Mouse (Mus musculus) midbrain, embryonic 16.5 days (tissue): ENCODE measurements around the gene St6galnac6. TPM values are rescaled to one million over a fixed set of nuclear protein-coding genes. Genes with fewer than 3 reads are reported as not detected.

ENCODE experiments used
- ATAC-seq: fragments of 200-750 bp; cut with Nextera tagmentation; 2 replicates; pipeline ENCODE4 v1.8.0; 2017; ENCODE audit warnings: moderate TSS enrichment
- H3K27ac ChIP-seq: fragments of 300-500 bp; sonication (generic); 2 replicates; pipeline ENCODE4 v1.5.1; 2014; ENCODE audit warnings: mild to moderate bottlenecking, low read length, mixed read lengths
- H3K27me3 ChIP-seq: fragments of 300-500 bp; sonication (generic); 2 replicates; pipeline ENCODE4 v1.6.1; 2014; ENCODE audit warnings: low read depth, low read length, mixed read lengths; ENCODE audit not compliant: control insufficient read depth, insufficient read depth
- H3K36me3 ChIP-seq: fragments of 300-500 bp; sonication (generic); 2 replicates; pipeline ENCODE4 v1.6.1; 2014; ENCODE audit warnings: mild to moderate bottlenecking, low read length, moderate library complexity, mixed read lengths; ENCODE audit not compliant: control insufficient read depth, insufficient read depth
- H3K4me1 ChIP-seq: fragments of 300-500 bp; sonication (generic); 2 replicates; pipeline ENCODE4 v1.6.1; 2014; ENCODE audit warnings: mild to moderate bottlenecking, low read length, mixed read lengths; ENCODE audit not compliant: control insufficient read depth, insufficient read depth
- H3K4me2 ChIP-seq: fragments of 300-500 bp; sonication (generic); 2 replicates; pipeline ENCODE4 v1.6.1; 2014; ENCODE audit warnings: mild to moderate bottlenecking, low read length, mixed read lengths
- H3K4me3 ChIP-seq: fragments of 300-500 bp; sonication (generic); 2 replicates; pipeline ENCODE4 v1.5.1; 2014; ENCODE audit warnings: low read depth, mild to moderate bottlenecking, low read length, moderate library complexity, mixed read lengths
- H3K9ac ChIP-seq: fragments of 300-500 bp; sonication (generic); 2 replicates; pipeline ENCODE4 v1.6.1; 2014; ENCODE audit warnings: low read depth, low read length, mixed read lengths
- H3K9me3 ChIP-seq: fragments of 300-500 bp; sonication (generic); replicated peaks from 2 replicates; pipeline ENCODE4 v1.6.1; 2014; ENCODE audit warnings: mild to moderate bottlenecking, low read length, mixed read lengths; ENCODE audit not compliant: control insufficient read depth, poor library complexity, severe bottlenecking
- WGBS: fragments of 180-500 bp; shearing (Covaris S2); extraction: QIAGEN DNeasy Blood & Tissue Kit; methylation state at CpG from one replicate; pipeline ENCODE4 v1.1.7; 2014; 5-methylcytosine and 5-hydroxymethylcytosine counted together
- polyA plus RNA-seq: library from polyadenylated mRNA; unstranded; fragments of >200 nt; fragmentation: Nextera tagmentation; extraction: Ambion mirVana; gene quantifications from 2 replicates; pipeline ENCODE4 v1.2.1, GENCODE M21; 2015

Gene St6galnac6
- polyA plus RNA-seq, 1 experiment from 2014 or later = 36.4 TPM

GRCm38 (mm10) chr2:32581450-32582095 is 17.9 kb upstream of the St6galnac6 start:
- ATAC-seq = peak; percentile 65
- Histone ChIP-seq H3K9ac (no peak overlapping the region), H3K4me1 (peaks cover 5% of the 10 kb centered on the region), H3K27me3 (peaks cover 9% of the 10 kb centered on the region), H3K4me3 (peak overlapping the region; percentile 31; the same call in 1 of the 2 replicates), H3K9me3 (no peaks in the 10 kb centered on the region), H3K36me3 (no peaks in the 10 kb centered on the region), H3K27ac (no peak overlapping the region), H3K4me2 (peak overlapping the region; percentile 39)
- WGBS = 29% methylated on average over 19 of the region's 19 CpGs

- H3K9me3 ChIP-seq = no peaks in the 10 kb centered on the region
- H3K36me3 ChIP-seq = no peaks in the 10 kb centered on the region
- peak overlapping the region; percentile 51 for H3K27ac ChIP-seq
- peaks cover 12% of the 10 kb centered on the region for H3K4me1 ChIP-seq
- peaks cover 6% of the 10 kb centered on the region for H3K27me3 ChIP-seq
- peak overlapping the region; percentile 30 for H3K4me3 ChIP-seq
- ATAC-seq = peak; percentile 67
- 12% methylated on average over 37 of the region's 37 CpGs for WGBS
- H3K4me2 ChIP-seq = peak overlapping the region; percentile 62
- peak overlapping the region; percentile 61 for H3K9ac ChIP-seq
Measured at GRCm38 (mm10) chr2:32582830-32583799, 16.4 kb upstream of the St6galnac6 start.

- no peak overlapping the region for H3K27ac ChIP-seq
- peaks cover 16% of the 10 kb centered on the region for H3K4me1 ChIP-seq
- no peaks in the 10 kb centered on the region for H3K36me3 ChIP-seq
- no peak for ATAC-seq
- H3K4me3 ChIP-seq = no peak overlapping the region
- no peak overlapping the region for H3K4me2 ChIP-seq
- no peak overlapping the region for H3K9ac ChIP-seq
- H3K9me3 ChIP-seq = no peaks in the 10 kb centered on the region
- H3K27me3 ChIP-seq = no peaks in the 10 kb centered on the region
- WGBS = 89% methylated on average over 7 of the region's 7 CpGs
Measured at GRCm38 (mm10) chr2:32585149-32585714, 14.3 kb upstream of the St6galnac6 start.

GRCm38 (mm10) chr2:32586871-32587351 is 12.6 kb upstream of the St6galnac6 start, which contains the start of gene St6galnac4:
Gene St6galnac4 (plus strand): TSS chr2:32587095.
- H3K9ac ChIP-seq = peak within 1 kb of the TSS; percentile 86
- H3K4me2 ChIP-seq = peak within 1 kb of the TSS; percentile 66
- H3K27me3 ChIP-seq = no peaks in the 10 kb centered on the region
- peak within 1 kb of the TSS; percentile 63 for H3K4me3 ChIP-seq
- H3K27ac ChIP-seq = peak within 1 kb of the TSS; percentile 60; the same call in 1 of the 2 replicates
- ATAC-seq = peak; percentile 75
- H3K4me1 ChIP-seq = peaks cover 16% of the 10 kb centered on the region
- H3K9me3 ChIP-seq = no peaks in the 10 kb centered on the region
- under 1% methylated on average over 38 of the region's 38 CpGs for WGBS
- H3K36me3 ChIP-seq = no peaks in the 10 kb centered on the region

DNA sequence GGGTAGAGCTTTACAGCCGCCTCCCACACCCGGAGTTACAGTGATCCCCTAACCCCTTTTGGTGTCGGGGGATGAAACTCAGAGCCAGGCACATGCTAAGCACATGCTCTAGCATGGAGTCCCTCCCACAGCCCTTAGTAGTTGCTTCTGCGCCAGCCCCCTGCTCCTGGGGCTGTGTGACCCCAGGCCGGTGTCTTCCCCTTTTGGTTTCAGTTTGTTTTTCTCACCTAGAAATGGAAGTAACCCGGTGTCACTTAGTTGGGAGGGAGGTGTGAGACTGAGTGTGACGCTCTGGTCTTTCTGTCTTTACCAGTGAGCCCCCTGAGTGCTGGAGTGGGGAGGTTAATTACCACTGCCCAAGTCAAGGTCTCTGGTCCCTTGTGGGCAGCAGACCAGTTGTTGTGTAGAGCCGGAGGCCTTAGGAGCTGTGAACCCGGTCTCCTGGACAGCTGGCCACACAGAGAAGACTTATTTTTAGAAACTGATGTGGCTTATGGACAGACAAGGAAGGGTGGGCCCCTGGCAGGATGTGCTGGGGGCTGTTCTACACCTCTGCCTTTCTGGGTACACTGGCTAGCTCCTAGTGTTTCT is 11.7 kb upstream of the St6galnac6 start:
- no peaks in the 10 kb centered on the region for H3K36me3 ChIP-seq
- WGBS = 50% methylated on average over 9 of the region's 9 CpGs
- peak overlapping the region; percentile 66 for H3K4me2 ChIP-seq
- H3K4me3 ChIP-seq = peak overlapping the region; percentile 63
- no peaks in the 10 kb centered on the region for H3K27me3 ChIP-seq
- H3K9ac ChIP-seq = peak overlapping the region; percentile 86; the same call in 1 of the 2 replicates
- no peaks in the 10 kb centered on the region for H3K9me3 ChIP-seq
- H3K27ac ChIP-seq = no peak overlapping the region
- H3K4me1 ChIP-seq = peaks cover 15% of the 10 kb centered on the region
- ATAC-seq = no peak

DNA sequence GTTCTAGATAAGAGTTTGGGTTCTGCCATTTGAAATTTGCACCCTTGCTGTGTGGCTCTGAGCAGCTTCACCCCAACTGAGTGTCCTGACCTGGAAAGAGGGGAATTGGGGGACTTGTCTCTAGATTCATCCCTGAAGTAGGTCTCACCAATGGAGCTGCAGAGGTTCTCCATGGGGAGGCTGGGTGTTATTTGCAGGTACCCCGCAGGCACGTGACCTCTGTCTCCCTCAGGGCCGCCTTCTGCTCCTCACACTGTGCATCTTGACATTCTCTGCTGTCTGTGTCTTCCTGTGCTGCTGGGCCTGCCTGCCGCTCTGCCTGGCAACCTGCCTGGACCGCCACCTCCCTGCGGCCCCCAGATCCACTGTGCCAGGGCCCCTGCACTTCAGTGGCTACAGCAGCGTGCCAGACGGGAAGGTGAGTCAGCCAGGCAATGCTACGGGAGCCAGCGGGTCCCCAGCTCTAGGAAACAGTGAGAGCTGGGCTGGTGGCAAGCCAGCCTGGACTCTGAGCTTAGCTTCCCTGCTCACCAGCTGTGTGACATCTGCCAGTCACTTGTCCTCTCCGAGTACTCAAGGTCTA is 10.2 kb upstream of the St6galnac6 start:
- WGBS = 71% methylated on average over 11 of the region's 11 CpGs
- Histone ChIP-seq H3K27me3 (no peaks in the 10 kb centered on the region), H3K4me2 (no peak overlapping the region), H3K9ac (no peak overlapping the region), H3K4me3 (no peak overlapping the region), H3K36me3 (0 out of 2 replicates have a peak, but pooled peaks cover 6% of the 10 kb centered on the region), H3K27ac (no peak overlapping the region), H3K9me3 (no peaks in the 10 kb centered on the region), H3K4me1 (peaks cover 13% of the 10 kb centered on the region)
- no peak for ATAC-seq

- no peak overlapping the region for H3K4me2 ChIP-seq
- 86% methylated on average over 10 of the region's 10 CpGs for WGBS
Measured at GRCm38 (mm10) chr2:32590224-32590623, 9.3 kb upstream of the St6galnac6 start.

GRCm38 (mm10) chr2:32591249-32591648 is 8.3 kb upstream of the St6galnac6 start:
- Histone ChIP-seq H3K27me3 (no peaks in the 10 kb centered on the region), H3K9ac (no peak overlapping the region), H3K4me1 (peaks cover 13% of the 10 kb centered on the region), H3K27ac (no peak overlapping the region), H3K36me3 (peaks cover 9% of the 10 kb centered on the region), H3K4me3 (no peak overlapping the region), H3K9me3 (no peaks in the 10 kb centered on the region), H3K4me2 (no peak overlapping the region)
- ATAC-seq = no peak
- 77% methylated on average over 6 of the region's 6 CpGs for WGBS

More at GRCm38 (mm10) chr2:32590224-32590623, 9.3 kb upstream of the St6galnac6 start:
- H3K9ac ChIP-seq = no peak overlapping the region
- no peaks in the 10 kb centered on the region for H3K27me3 ChIP-seq
- H3K9me3 ChIP-seq = no peaks in the 10 kb centered on the region
- peaks cover 9% of the 10 kb centered on the region for H3K36me3 ChIP-seq
- no peak overlapping the region for H3K4me3 ChIP-seq
- H3K27ac ChIP-seq = no peak overlapping the region
- H3K4me1 ChIP-seq = peaks cover 13% of the 10 kb centered on the region
- ATAC-seq = no peak
